Mouse (Mus musculus) G1E (cell line): ENCODE data around the gene Fdx1l.

Experiments
- CTCF ChIP-seq: IDR thresholded peaks from 2 replicates; pipeline ENCODE4 v1.5.1; 2012; ENCODE audit warnings: low read depth, low read length, inconsistent platforms, mixed read lengths
- GATA1 ChIP-seq: IDR thresholded peaks from 2 replicates; pipeline ENCODE4 v1.6.1; 2012; ENCODE audit warnings: borderline replicate concordance, low read length, inconsistent platforms, mixed read lengths

DNA sequence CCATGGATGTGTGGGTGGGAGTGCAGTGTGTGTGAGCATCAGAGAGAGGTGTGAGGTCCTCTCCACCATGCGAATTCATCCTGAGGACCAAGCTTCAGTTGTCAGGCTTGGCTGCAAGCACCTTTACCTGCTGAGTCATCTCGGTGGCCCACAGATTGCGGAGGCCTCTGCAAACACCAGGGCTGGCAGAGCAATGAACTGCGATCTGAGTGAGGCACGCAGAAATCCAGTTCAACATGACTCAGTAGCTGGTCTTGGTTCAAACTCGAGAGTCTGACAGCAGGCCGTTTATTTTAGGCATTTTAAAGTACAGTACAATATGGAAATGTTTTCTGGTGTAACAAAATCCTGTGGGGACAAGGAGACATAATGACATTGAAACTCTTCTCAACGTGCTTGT, 24.4 kb upstream of the Fdx1l start:
- TF ChIP-seq CTCF (no peak), GATA1 (no peak)
